Mouse (Mus musculus) lung, embryonic 16.5 days (tissue): Measurements from ENCODE around the gene Olfr70. TPM values are rescaled to one million over a fixed set of nuclear protein-coding genes. Genes with fewer than 3 reads are reported as not detected.

Experiments used
- ATAC-seq: fragments of 200-750 bp; cut with Nextera tagmentation; 2 replicates; pipeline ENCODE4 v1.8.0; 2017; ENCODE audit warnings: low read depth, mild to moderate bottlenecking, moderate library complexity
- H3K27ac ChIP-seq: fragments of 300-500 bp; sonication (generic); 2 replicates; pipeline ENCODE4 v1.5.1; 2014; ENCODE audit warnings: mild to moderate bottlenecking, control low read depth, low read length
- H3K27me3 ChIP-seq: fragments of 300-500 bp; sonication (generic); 2 replicates; pipeline ENCODE4 v1.6.1; 2014; ENCODE audit warnings: low read depth, low read length, mixed read lengths; ENCODE audit not compliant: control insufficient read depth, insufficient read depth
- H3K36me3 ChIP-seq: fragments of 300-500 bp; sonication (generic); 2 replicates; pipeline ENCODE4 v1.6.1; 2014; ENCODE audit warnings: low read length; ENCODE audit not compliant: control insufficient read depth, insufficient read depth
- H3K4me1 ChIP-seq: fragments of 300-500 bp; sonication (generic); replicated peaks from 2 replicates; pipeline ENCODE4 v1.6.1; 2014; ENCODE audit warnings: low read length, mixed read lengths; ENCODE audit not compliant: control insufficient read depth, insufficient read depth
- H3K4me2 ChIP-seq: fragments of 300-500 bp; sonication (generic); 2 replicates; pipeline ENCODE4 v1.6.1; 2014; ENCODE audit warnings: low read depth, low read length, control low read depth
- H3K4me3 ChIP-seq: fragments of 300-500 bp; sonication (generic); 2 replicates; pipeline ENCODE4 v1.5.1; 2014; ENCODE audit warnings: mild to moderate bottlenecking, low read length, control low read depth
- H3K9ac ChIP-seq: fragments of 300-500 bp; sonication (generic); 2 replicates; pipeline ENCODE4 v1.6.1; 2014; ENCODE audit warnings: low read length, control low read depth
- H3K9me3 ChIP-seq: fragments of 300-500 bp; sonication (generic); 2 replicates; pipeline ENCODE4 v1.6.1; 2016; ENCODE audit warnings: low read length; ENCODE audit not compliant: control insufficient read depth
- WGBS: fragments of 180-500 bp; shearing (Covaris S2); extraction: QIAGEN DNeasy Blood & Tissue Kit; methylation state at CpG from one replicate; pipeline ENCODE4 v1.1.7; 2014; 5-methylcytosine and 5-hydroxymethylcytosine counted together
- polyA plus RNA-seq: library from polyadenylated mRNA; unstranded; fragments of >200 nt; fragmentation: Nextera tagmentation; extraction: Ambion mirVana; gene quantifications from 2 replicates; pipeline ENCODE4 v1.2.1, GENCODE M21; 2015

The Olfr70 gene
- polyA plus RNA-seq, 1 experiment from 2014 or later, result not detected

DNA sequence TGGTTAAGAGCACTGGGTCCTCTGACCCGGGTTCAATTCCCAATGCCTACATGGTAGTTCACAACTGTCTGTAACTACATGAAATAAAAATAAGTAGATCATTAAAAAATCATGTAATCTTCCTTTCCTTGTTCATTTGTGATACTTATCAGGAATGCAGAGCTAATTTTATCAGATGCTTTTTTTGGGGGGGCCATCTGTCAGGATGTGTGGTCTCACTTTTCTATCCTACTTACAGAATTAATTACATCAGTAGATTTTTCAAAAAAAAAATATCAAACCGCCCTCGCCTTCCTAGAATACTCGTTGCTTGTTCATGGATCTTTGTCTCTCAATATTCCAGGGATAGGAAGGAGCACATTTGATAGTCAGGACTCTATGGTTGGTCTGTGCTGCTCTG, 21.6 kb upstream of the Olfr70 start:
- ATAC-seq, result no peak
- H3K4me2 ChIP-seq, result no peak overlapping the region
- H3K36me3 ChIP-seq, result no peaks in the 10 kb centered on the region
- WGBS, result 84% methylated on average over 4 of the region's 4 CpGs
- H3K27ac ChIP-seq, result no peak overlapping the region
- no peak overlapping the region for H3K9ac ChIP-seq
- no peak overlapping the region for H3K4me3 ChIP-seq
- peaks cover 10% of the 10 kb centered on the region for H3K4me1 ChIP-seq
- H3K9me3 ChIP-seq, result no peaks in the 10 kb centered on the region
- H3K27me3 ChIP-seq, result no peaks in the 10 kb centered on the region

DNA sequence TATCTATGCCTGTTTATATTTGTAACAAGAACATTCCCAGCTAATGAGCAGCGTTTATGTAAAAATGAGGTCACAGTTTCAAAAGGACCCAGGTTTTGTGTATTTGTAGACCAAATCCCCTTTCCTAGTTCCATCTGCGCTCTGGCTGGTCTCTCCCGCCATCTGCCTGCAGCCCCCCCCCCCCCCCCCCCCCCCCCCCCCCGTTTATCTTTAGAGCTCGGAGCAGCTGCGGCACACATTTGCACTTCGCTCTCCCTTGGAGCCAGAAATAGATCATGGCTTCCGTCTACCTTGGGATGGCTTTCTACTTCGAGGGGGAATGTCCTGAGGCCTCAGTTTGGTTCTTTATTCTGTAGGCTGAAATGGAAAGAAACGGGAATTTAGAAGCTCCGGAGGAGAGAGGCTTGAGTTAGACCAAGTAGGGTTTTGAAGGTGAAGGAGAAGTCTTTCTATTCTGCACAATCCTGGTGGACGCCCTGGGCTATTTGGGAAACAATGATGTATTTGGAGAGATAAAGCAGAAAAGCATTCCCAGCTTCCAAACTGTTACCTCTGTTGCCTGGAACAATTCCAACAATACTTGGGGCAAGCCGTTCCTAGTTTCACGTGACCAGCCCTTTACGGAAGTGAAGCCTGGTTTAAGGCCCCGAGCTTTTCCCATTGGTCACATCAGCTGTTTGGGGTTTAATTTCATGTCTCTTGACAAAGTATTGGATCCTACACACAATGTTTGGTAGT, 20.1 kb upstream of the Olfr70 start:
- ATAC-seq, result no peak
- Histone ChIP-seq H3K4me1 (no peaks in the 10 kb centered on the region), H3K27ac (no peak overlapping the region), H3K4me3 (no peak overlapping the region), H3K4me2 (no peak overlapping the region), H3K27me3 (no peaks in the 10 kb centered on the region), H3K9me3 (no peaks in the 10 kb centered on the region), H3K36me3 (no peaks in the 10 kb centered on the region), H3K9ac (no peak overlapping the region)
- 41% methylated on average over 14 of the region's 16 CpGs for WGBS

DNA sequence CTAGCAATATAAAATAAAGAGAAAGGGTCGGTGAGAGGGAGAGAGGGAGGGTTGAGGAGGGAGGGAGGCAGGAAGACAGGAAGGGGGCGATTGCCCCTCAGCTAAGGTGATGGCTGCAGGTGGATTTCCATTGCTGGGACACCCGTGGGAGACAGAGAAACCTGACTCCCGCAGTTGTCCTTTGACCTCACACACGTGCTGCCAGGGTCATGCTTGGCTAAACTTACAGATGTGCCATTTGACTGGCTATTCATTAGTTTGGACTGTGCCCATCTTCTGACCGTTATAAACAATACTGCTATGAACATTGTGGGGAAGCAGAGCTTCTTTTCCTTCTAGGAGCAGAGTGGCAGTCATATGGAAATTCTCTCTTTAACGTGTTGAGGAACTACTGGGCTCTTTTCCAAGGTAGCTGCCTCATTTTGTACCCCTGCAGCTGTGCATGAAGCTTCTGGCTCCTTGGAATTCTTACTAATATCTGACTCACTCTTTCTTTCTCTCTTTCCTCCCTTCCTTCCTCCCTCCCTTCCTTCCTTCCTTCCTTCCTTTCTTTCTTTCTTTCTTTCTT, 13.1 kb upstream of the Olfr70 start:
- WGBS, result 28% methylated on average over 7 of the region's 7 CpGs
- no peaks in the 10 kb centered on the region for H3K27me3 ChIP-seq
- H3K36me3 ChIP-seq, result no peaks in the 10 kb centered on the region
- H3K4me3 ChIP-seq, result no peak overlapping the region
- no peak for ATAC-seq
- H3K9ac ChIP-seq, result no peak overlapping the region
- peaks cover 2% of the 10 kb centered on the region; the same call in 1 of the 2 replicates for H3K4me1 ChIP-seq
- no peak overlapping the region for H3K4me2 ChIP-seq
- H3K27ac ChIP-seq, result no peak overlapping the region
- H3K9me3 ChIP-seq, result no peaks in the 10 kb centered on the region

DNA sequence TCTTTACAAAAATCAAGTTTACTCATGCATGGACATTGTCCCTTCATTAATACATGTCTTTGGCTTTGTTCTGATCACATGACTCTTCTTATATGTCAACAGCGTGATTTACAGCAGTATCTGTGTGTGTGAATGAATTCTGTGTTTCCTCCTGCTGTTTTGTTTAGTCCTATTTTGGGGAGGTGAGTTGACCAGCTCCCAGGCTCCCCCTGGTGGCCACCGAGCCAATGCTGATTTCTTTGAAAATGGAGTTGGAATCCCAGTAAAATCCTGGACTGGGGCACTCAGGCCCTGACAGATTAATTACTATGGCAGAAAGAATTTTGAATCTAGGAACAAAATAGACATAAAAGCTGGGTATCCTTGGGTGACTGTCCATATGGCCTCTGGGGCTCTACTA, 11.2 kb upstream of the Olfr70 start:
- Histone ChIP-seq H3K9ac (no peak overlapping the region), H3K9me3 (no peaks in the 10 kb centered on the region), H3K4me3 (no peak overlapping the region), H3K4me1 (peaks cover 7% of the 10 kb centered on the region), H3K4me2 (no peak overlapping the region), H3K27me3 (no peaks in the 10 kb centered on the region), H3K27ac (no peak overlapping the region), H3K36me3 (no peaks in the 10 kb centered on the region)
- no peak for ATAC-seq
- 2% methylated on average over 2 of the region's 2 CpGs for WGBS

DNA sequence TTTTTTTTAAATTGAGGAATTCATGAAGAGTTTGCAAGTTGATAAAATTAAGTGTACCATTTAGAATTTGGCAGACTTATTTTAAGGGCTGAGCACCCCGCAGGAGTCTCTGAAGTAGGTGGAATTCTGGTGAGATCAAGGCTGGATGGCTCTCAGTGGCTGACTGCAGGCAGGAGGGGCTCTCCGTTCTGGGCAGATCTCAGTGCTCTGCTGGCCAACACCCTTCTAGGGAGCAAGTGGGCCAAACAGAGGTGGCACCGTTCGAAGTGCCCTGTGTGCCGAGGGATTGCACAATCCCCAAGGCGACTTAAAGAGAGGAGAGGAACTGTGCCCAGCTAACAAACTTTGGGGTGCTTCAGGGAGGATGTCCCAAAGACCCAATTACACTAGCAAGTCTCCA, 9.3 kb upstream of the Olfr70 start, which contains the start of gene Olfr71:
Olfr71 (minus strand) TSS at position 387 of the 400 bp plus-strand sequence.
- Histone ChIP-seq H3K27ac (peak within 1 kb of the TSS; percentile 85), H3K4me3 (no peak within 1 kb of the TSS), H3K4me2 (no peak within 1 kb of the TSS), H3K36me3 (no peaks in the 10 kb centered on the region), H3K27me3 (no peaks in the 10 kb centered on the region), H3K9ac (no peak within 1 kb of the TSS), H3K4me1 (peaks cover 7% of the 10 kb centered on the region), H3K9me3 (no peaks in the 10 kb centered on the region)
- WGBS, result 35% methylated on average over 6 of the region's 6 CpGs
- ATAC-seq, result peak; percentile 89

DNA sequence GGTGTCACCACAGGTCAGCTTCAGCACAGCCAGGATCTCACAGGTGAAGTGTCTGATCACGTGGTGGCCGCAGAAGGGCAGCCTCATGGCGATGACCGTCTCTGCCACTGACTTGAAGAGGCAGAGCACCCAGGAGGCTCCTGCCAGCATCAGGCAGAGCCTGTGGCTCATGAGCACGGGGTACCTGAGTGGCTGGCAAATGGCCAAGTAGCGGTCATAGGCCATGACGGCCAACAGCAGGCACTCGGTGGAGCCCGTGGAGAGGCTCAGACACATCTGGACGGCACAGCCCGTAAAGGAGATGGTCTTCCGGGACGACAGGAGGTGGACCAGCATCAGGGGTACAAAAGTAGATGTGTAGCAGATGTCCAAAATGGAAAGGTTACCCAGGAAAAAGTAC, 5.4 kb upstream of the Olfr70 start:
- WGBS, result 69% methylated on average over 13 of the region's 13 CpGs
- H3K4me1 ChIP-seq, result peaks cover 5% of the 10 kb centered on the region; the same call in 1 of the 2 replicates
- no peak overlapping the region for H3K4me3 ChIP-seq
- H3K9ac ChIP-seq, result no peak overlapping the region
- no peaks in the 10 kb centered on the region for H3K27me3 ChIP-seq
- no peak overlapping the region for H3K4me2 ChIP-seq
- no peak overlapping the region for H3K27ac ChIP-seq
- no peaks in the 10 kb centered on the region for H3K36me3 ChIP-seq
- no peak for ATAC-seq
- no peaks in the 10 kb centered on the region for H3K9me3 ChIP-seq

DNA sequence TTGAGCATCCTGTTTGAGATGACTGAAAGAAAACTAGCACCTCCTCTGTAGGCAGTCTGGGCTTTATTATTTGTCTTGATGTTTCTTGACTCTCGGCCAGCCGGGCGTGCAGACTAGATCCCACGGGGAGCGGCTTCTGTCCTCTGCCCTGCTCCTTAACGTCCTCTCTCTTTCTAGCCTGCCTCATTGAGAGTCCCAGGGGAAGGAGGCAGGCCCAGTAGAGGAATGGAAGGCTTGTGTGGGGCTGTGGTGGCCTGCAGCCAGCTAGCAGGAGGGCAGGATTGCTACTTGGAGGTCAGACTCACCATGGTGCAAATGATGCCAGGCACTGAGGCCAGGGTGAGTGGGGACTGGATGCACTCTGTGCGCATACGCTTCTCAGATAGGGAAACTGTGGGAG, 3.2 kb upstream of the Olfr70 start:
- no peak overlapping the region for H3K9ac ChIP-seq
- H3K36me3 ChIP-seq, result no peaks in the 10 kb centered on the region
- no peaks in the 10 kb centered on the region for H3K27me3 ChIP-seq
- no peak overlapping the region for H3K27ac ChIP-seq
- peaks cover 5% of the 10 kb centered on the region; the same call in 1 of the 2 replicates for H3K4me1 ChIP-seq
- no peak overlapping the region for H3K4me2 ChIP-seq
- ATAC-seq, result peak; percentile 39; the same call in 1 of the 2 replicates
- H3K9me3 ChIP-seq, result no peaks in the 10 kb centered on the region
- WGBS, result 71% methylated on average over 8 of the region's 8 CpGs
- H3K4me3 ChIP-seq, result no peak overlapping the region

DNA sequence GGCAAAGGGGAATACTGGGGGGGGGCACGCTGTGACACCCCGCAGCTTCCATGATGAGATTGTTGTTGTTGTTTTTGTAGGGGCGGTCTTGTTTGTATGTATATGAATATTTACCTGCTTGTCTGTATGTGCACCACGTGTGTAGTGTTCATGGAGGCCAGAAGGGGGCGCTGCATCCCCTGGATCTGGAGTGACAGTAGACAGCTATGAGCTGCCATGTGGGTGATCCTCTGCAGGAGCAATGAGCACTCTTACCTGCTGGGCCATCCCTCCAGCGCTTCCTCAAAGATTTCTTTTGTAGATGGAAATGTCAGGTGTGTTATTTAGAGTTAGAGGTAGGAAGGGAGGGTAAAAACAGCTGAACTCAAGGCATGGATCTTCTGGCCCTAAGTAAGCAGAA, 2.8 kb upstream of the Olfr70 start:
- Histone ChIP-seq H3K9ac (no peak overlapping the region), H3K9me3 (no peaks in the 10 kb centered on the region), H3K27me3 (no peaks in the 10 kb centered on the region), H3K4me1 (peaks cover 5% of the 10 kb centered on the region; the same call in 1 of the 2 replicates), H3K4me3 (no peak overlapping the region), H3K4me2 (no peak overlapping the region), H3K27ac (no peak overlapping the region), H3K36me3 (no peaks in the 10 kb centered on the region)
- no peak for ATAC-seq
- WGBS, result 68% methylated on average over 6 of the region's 6 CpGs

DNA sequence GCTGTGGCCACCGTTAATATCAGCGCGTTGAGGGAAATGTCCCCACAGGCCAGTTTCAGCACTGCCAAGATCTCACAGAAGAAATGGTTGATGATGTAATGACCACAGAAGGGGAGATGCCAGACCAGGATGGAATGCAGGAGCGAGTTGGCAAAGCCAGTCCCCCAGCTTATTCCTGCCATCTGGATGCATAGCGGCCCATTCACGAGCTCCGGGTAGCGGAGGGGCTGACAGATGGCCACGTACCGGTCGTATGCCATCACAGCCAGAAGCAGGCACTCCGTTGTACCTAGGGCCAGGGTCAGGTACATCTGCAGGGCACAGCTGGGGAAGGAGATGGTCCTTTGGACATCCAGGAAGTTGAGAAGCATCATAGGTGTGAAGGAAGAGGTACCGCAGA, 4.0 kb downstream of the Olfr70 start:
- H3K4me2 ChIP-seq, result no peak overlapping the region
- H3K4me1 ChIP-seq, result peaks cover 3% of the 10 kb centered on the region; the same call in 1 of the 2 replicates
- no peaks in the 10 kb centered on the region for H3K9me3 ChIP-seq
- no peak overlapping the region for H3K27ac ChIP-seq
- no peaks in the 10 kb centered on the region for H3K36me3 ChIP-seq
- ATAC-seq, result no peak
- no peaks in the 10 kb centered on the region for H3K27me3 ChIP-seq
- no peak overlapping the region for H3K9ac ChIP-seq
- WGBS, result 86% methylated on average over 13 of the region's 13 CpGs
- H3K4me3 ChIP-seq, result no peak overlapping the region
